Mouse (Mus musculus) hindbrain, embryonic 15.5 days (tissue): Measurements from ENCODE around the gene Rundc3a. TPM values are rescaled to one million over a fixed set of nuclear protein-coding genes. Genes with fewer than 3 reads are reported as not detected.
"Not testable (repeated sequence)": the region's sequence is repeated elsewhere in the genome, so short reads cannot be mapped to it uniquely, and the experiment has no call there.

Source experiments
- ATAC-seq: fragments of 200-750 bp; cut with Nextera tagmentation; 2 replicates; pipeline ENCODE4 v1.8.0; 2017; ENCODE audit warnings: low read depth, moderate number of reproducible peaks, moderate TSS enrichment; ENCODE audit not compliant: low FRiP score
- H3K27ac ChIP-seq: fragments of 300-500 bp; sonication (generic); replicated peaks from 2 replicates; pipeline ENCODE4 v1.5.1; 2015; ENCODE audit warnings: mild to moderate bottlenecking, inconsistent platforms
- H3K27me3 ChIP-seq: fragments of 300-500 bp; sonication (generic); 2 replicates; pipeline ENCODE4 v1.6.1; 2015; ENCODE audit warnings: control low read depth, inconsistent platforms
- H3K36me3 ChIP-seq: fragments of 300-500 bp; sonication (generic); 2 replicates; pipeline ENCODE4 v1.6.1; 2015; ENCODE audit warnings: control low read depth, inconsistent platforms
- H3K4me1 ChIP-seq: fragments of 300-500 bp; sonication (generic); replicated peaks from 2 replicates; pipeline ENCODE4 v1.6.1; 2015; ENCODE audit warnings: control low read depth, inconsistent platforms
- H3K4me2 ChIP-seq: fragments of 300-500 bp; sonication (generic); 2 replicates; pipeline ENCODE4 v1.6.1; 2015; ENCODE audit warnings: moderate library complexity, mild to moderate bottlenecking, inconsistent platforms
- H3K4me3 ChIP-seq: fragments of 300-500 bp; sonication (generic); 2 replicates; pipeline ENCODE4 v1.5.1; 2015; ENCODE audit warnings: mild to moderate bottlenecking, inconsistent platforms
- H3K9ac ChIP-seq: fragments of 300-500 bp; sonication (generic); 2 replicates; pipeline ENCODE4 v1.6.1; 2015; ENCODE audit warnings: inconsistent platforms
- H3K9me3 ChIP-seq: fragments of 300-500 bp; sonication (generic); 2 replicates; pipeline ENCODE4 v1.6.1; 2016; ENCODE audit warnings: control low read depth, inconsistent platforms
- WGBS: fragments of 180-500 bp; shearing (Covaris S2); methylation state at CpG from one replicate; pipeline ENCODE4 v1.1.7; 2015; 5-methylcytosine and 5-hydroxymethylcytosine counted together
- polyA plus RNA-seq: library from polyadenylated mRNA; unstranded; fragments of >200 nt; fragmentation: Nextera tagmentation; extraction: Ambion mirVana; gene quantifications from 2 replicates; pipeline ENCODE4 v1.2.1, GENCODE M21; 2015

Gene Rundc3a
- polyA plus RNA-seq, 1 experiment from 2014 or later: 149 TPM

DNA sequence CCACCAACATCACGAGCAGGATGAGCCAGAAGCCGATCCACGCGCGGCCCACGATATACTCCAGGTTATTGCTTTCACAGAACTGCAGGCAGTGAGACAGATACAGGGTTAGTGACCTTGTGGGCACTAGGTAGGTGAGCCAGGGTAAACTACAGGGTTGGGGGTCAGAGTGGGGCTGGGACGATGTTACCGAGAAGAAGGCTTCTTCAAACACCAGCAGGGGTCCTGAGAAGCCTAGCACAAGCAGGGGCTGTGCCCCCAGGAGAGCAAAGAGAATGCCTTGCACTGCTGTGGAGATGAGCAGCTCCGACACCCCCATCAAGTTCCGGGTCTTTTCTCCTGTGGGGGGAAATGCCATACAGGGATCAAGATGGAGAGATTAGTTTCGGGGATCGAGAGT is 37.0 kb upstream of the Rundc3a start:
- H3K27me3 ChIP-seq: no peaks in the 10 kb centered on the region
- ATAC-seq: no peak
- no peak overlapping the region for H3K4me2 ChIP-seq
- 81% methylated on average over 12 of the region's 12 CpGs for WGBS
- H3K4me1 ChIP-seq: no peaks in the 10 kb centered on the region
- H3K27ac ChIP-seq: no peak overlapping the region
- H3K9ac ChIP-seq: no peak overlapping the region
- H3K9me3 ChIP-seq: no peaks in the 10 kb centered on the region
- H3K36me3 ChIP-seq: no peaks in the 10 kb centered on the region
- H3K4me3 ChIP-seq: no peak overlapping the region

DNA sequence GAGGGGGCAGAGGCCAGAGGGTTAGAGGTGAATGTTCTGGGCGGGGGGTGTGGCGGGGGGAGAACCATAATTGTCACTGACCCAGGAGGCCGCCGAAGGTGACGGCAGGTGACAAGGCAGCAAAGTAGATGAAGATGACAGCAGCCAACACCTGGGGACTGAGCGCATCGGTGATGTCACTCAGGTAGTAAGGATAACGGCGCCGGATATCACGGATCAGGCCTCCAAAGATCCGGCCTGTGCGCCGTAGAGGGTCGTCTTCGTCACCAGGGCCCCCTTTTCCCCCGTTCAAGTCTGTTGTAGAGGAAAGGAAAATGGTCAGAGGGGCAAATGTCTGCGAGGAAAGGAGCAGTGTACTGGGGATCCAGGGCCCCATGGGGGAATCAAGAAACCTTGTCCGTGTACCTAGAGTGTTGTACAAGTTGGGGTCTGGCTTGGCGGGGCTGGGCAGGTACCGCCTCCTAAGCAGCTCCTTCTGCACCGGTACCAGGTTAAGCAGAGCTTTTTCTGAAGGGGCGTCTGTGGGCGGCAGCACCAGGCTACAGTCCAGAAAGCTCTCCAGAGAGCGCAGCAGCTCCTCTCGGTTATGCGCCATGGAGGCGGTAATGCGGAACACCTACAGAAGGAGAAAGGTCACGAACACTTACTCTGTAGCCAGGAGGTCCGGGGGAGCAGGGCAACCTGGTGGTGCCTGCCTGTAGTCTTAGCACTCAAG is 36.4 kb upstream of the Rundc3a start:
- H3K27me3 ChIP-seq: no peaks in the 10 kb centered on the region
- no peaks in the 10 kb centered on the region for H3K36me3 ChIP-seq
- 78% methylated on average over 31 of the region's 31 CpGs for WGBS
- H3K9me3 ChIP-seq: no peaks in the 10 kb centered on the region
- H3K4me1 ChIP-seq: no peaks in the 10 kb centered on the region
- H3K4me2 ChIP-seq: no peak overlapping the region
- ATAC-seq: no peak
- H3K9ac ChIP-seq: no peak overlapping the region
- no peak overlapping the region for H3K4me3 ChIP-seq
- no peak overlapping the region for H3K27ac ChIP-seq

DNA sequence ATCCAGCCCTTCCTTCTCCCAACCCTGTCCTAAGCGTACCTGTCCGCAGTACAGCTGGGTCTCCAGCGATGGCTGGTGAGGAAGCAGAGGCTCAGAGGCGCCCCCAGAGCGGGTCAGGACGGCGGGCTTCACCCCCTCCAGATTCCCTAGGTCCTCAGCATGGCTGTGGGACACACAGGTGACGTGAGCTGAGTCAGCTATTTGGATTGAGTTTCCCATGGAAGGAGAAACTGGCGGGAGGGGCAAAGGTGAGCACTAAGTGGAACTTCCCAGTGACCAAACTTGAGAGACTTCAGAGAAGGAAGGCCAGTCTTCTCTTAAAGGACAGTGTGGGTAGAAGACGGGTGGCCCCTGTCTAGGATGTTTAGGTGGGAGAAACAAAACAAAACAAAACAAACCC is 34.8 kb upstream of the Rundc3a start:
- no peak overlapping the region for H3K27ac ChIP-seq
- H3K4me2 ChIP-seq: no peak overlapping the region
- H3K4me1 ChIP-seq: no peaks in the 10 kb centered on the region
- H3K27me3 ChIP-seq: no peaks in the 10 kb centered on the region
- 79% methylated on average over 10 of the region's 10 CpGs for WGBS
- no peaks in the 10 kb centered on the region for H3K36me3 ChIP-seq
- no peak overlapping the region for H3K4me3 ChIP-seq
- no peak overlapping the region for H3K9ac ChIP-seq
- H3K9me3 ChIP-seq: no peaks in the 10 kb centered on the region
- no peak for ATAC-seq

DNA sequence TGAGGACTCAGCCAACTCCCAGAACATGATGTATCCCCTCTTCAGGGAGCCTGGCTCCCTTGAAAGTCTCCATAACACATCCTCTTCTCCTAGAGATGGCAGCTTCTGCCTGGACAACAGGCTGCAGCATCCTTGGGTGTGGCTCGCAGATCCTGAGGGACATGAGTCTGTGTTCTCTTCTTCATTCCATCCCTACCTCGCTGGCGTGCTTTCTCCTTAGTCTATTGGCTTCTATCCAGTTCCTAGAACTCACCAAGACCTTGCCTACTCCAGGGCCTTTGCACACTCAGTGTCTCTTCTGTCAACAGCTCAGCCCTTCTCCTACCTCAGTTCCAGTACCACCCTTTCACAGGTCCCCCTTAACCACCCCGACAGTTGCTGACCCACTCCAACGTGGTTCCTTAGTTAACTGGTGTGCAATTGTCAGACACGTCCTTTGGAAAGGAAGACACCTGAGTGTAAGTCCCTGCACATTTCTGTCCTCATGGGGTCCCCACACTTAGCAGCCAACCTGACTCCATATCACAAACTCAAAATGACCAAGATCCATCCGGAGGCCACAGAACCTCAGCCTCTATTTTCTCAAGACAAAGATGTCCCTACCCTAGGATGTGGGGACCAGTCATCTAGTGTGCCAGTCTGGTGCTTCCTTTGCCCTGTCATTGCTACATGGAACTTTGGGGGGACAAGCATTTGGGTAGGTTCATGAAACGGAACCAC is 31.3 kb upstream of the Rundc3a start:
- no peak overlapping the region for H3K4me3 ChIP-seq
- no peak overlapping the region for H3K4me2 ChIP-seq
- H3K27ac ChIP-seq: no peak overlapping the region
- no peak for ATAC-seq
- H3K4me1 ChIP-seq: no peaks in the 10 kb centered on the region
- no peaks in the 10 kb centered on the region for H3K9me3 ChIP-seq
- H3K9ac ChIP-seq: no peak overlapping the region
- H3K27me3 ChIP-seq: no peaks in the 10 kb centered on the region
- WGBS: 87% methylated on average over 8 of the region's 8 CpGs
- no peaks in the 10 kb centered on the region for H3K36me3 ChIP-seq

DNA sequence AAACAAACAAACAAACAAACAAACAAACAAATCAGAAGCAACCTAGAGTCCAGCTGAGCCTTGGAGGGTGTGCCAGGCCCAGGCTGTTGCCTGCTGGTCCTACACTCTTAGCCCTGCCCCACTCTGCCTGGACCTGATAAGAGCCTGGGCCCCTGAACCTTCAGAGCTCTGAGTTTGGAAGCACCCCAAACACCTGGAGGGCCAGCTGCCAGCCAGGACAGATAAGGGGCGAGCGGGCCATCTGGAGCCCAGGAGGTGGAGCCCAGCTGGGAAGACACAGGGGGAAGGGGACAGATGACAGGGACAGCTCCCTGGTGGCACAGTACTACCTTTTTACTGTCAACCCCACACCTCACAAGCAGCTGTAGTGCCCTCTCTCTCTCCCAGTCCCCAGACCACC is 29.6 kb upstream of the Rundc3a start:
- Histone ChIP-seq H3K4me2 (no peak overlapping the region), H3K36me3 (no peaks in the 10 kb centered on the region), H3K27ac (no peak overlapping the region), H3K9ac (no peak overlapping the region), H3K27me3 (no peaks in the 10 kb centered on the region), H3K4me3 (no peak overlapping the region), H3K9me3 (no peaks in the 10 kb centered on the region), H3K4me1 (no peaks in the 10 kb centered on the region)
- no peak for ATAC-seq
- 46% methylated on average over 2 of the region's 2 CpGs for WGBS

DNA sequence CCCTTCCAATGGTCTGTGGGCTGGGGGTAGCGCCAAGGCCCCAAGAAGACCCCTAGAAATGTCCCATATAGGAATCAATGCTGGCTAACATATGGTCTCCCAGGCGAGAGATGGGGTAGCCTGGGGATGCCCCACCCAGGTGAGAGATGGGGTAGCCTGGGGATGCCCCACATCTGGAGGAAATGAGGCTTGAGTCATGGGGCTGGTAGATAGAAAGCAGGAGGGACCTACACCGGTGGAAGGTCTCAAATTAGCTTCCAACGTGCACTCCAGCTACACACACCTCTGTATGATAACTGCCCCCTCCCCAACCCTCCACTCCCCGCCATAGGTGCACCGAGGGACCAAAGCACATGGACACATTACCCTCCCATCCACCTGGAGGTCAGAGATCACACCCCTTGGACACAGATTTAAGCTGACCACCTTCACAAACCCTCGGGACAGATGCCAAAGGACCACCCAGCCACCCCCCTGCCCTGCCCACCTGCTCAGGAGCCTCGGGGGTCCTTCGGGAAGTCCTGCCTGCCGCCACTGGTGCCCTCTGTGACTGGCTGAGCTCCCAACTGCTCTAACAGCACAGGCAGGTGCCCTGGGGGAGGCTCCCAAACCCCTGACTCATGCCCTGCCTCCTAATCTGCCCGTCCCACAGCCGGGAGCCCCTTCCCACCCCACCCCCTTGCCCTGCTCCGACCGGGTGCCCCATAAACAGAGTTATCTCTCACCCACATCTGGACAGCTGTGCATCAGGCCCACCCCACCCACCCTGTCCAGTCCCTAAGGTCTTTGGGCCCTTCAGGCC is 28.4 kb upstream of the Rundc3a start:
- ATAC-seq: no peak
- Histone ChIP-seq H3K4me3 (no peak overlapping the region), H3K9ac (no peak overlapping the region), H3K36me3 (no peaks in the 10 kb centered on the region), H3K9me3 (no peaks in the 10 kb centered on the region), H3K27me3 (no peaks in the 10 kb centered on the region), H3K4me1 (no peaks in the 10 kb centered on the region), H3K4me2 (no peak overlapping the region), H3K27ac (no peak overlapping the region)
- 76% methylated on average over 14 of the region's 14 CpGs for WGBS

DNA sequence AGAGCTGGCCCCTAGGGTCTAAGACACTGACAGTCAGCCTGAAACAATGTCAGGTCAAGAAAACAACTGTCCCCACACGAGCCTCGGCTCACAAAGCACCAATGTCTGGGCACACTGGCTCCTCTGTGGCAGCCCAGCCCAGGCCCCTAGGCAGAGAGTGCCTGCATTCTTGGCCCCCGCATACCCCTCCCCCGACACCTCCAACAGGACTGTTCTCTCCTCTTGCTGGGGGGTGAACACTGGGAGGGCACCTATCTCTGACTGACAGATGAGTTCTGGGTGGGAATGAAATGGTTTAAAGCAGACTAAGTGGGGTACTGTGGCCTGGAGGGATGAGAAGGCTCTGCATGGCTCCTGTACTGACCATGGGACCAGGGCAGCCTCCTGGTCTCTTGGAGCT is 27.5 kb upstream of the Rundc3a start:
- H3K36me3 ChIP-seq: no peaks in the 10 kb centered on the region
- H3K4me2 ChIP-seq: no peak overlapping the region
- no peak for ATAC-seq
- no peaks in the 10 kb centered on the region for H3K9me3 ChIP-seq
- no peaks in the 10 kb centered on the region for H3K27me3 ChIP-seq
- WGBS: 46% methylated on average over 4 of the region's 4 CpGs
- no peak overlapping the region for H3K9ac ChIP-seq
- H3K27ac ChIP-seq: no peak overlapping the region
- H3K4me3 ChIP-seq: no peak overlapping the region
- no peaks in the 10 kb centered on the region for H3K4me1 ChIP-seq

DNA sequence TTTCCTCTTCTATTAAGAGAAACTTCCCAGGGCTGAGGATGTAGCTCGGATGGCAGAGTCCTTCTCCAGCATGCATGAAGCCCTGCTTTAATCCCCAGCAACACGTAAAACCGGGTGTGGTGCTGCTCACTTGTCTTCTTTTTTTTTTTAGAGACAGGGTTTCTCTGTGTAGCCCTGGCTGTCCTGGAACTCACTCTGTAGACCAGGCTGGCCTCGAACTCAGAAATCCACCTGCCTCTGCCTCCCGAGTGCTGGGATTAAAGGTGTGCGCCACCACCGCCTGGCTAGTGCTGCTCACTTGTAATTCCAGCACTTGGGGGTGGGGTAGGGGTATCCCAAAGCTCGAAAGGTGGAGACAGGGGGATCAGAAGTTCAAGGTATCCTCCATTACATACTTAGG is 27.1 kb upstream of the Rundc3a start, which contains the start of gene Slc4a1:
Slc4a1 (minus strand) TSS at position 101 of the 400 bp plus-strand sequence.
- H3K4me2 ChIP-seq, H3K9me3 ChIP-seq, ATAC-seq, H3K27ac ChIP-seq, H3K4me1 ChIP-seq, H3K36me3 ChIP-seq, H3K9ac ChIP-seq, H3K4me3 ChIP-seq, H3K27me3 ChIP-seq: not testable (repeated sequence)
- WGBS: 88% methylated on average over 8 of the region's 8 CpGs

DNA sequence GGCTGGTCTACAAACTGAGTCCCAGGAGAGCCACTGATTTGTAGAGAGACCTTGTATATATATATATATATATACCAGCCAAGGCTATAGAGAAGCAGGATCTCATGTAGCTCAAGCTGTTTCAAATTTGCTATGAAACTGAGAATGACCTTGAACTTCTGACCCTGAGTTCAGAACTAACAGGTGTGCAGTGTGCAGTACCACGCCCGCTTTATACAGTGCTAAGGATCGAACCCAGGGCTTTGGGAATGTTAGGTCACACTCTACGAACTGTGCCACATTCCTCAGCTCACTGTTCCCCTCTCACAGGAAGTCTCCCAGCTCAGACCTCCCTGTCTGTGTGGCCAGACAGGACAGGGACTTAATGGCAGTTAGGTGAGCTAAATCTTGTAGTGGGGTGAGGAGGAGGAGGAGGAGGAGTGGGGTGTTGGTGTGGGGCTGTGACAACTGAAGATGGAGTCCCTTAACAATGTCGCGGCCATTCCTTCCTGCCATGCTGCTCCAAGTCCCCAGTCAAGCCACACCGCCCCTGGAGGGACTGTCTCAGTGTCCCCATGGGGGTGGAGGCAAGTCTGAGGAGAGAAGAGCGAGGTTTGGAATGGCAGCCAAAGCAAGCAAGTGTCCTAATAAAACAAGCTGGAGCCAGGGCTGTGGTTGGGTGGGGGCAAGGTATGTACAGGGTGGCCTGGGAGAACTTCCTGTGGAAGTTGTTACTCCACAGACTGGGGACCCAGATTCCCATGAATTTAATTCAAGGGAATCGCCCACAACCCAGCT is 25.5 kb upstream of the Rundc3a start:
- 88% methylated on average over 9 of the region's 9 CpGs for WGBS
- Histone ChIP-seq H3K4me3 (no peak overlapping the region), H3K36me3 (no peaks in the 10 kb centered on the region), H3K4me1 (no peaks in the 10 kb centered on the region), H3K27me3 (no peaks in the 10 kb centered on the region), H3K9me3 (no peaks in the 10 kb centered on the region), H3K9ac (no peak overlapping the region), H3K4me2 (no peak overlapping the region), H3K27ac (no peak overlapping the region)
- no peak for ATAC-seq

DNA sequence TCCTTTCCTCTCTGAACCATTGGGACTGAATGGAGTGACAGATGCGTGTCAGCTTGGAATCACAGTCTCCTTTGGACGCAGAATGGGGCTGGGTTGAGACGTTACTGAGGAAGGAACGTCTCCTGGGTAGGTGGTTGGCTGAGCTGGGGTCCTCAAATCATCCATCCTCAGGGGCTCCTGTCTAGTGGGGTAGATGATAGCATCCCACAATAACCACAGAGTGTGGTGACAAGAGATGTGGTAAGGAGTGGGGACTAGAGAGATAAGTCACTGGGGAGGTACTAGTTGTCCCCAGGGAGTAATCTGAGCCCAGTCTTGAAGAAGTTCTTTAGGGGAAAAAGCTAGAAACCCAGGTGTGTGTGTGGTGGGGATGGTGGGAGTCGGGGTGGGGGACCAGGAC is 24.9 kb upstream of the Rundc3a start:
- no peak for ATAC-seq
- no peaks in the 10 kb centered on the region for H3K27me3 ChIP-seq
- 76% methylated on average over 5 of the region's 5 CpGs for WGBS
- H3K4me2 ChIP-seq: no peak overlapping the region
- H3K9ac ChIP-seq: no peak overlapping the region
- H3K36me3 ChIP-seq: no peaks in the 10 kb centered on the region
- H3K9me3 ChIP-seq: no peaks in the 10 kb centered on the region
- no peaks in the 10 kb centered on the region for H3K4me1 ChIP-seq
- H3K4me3 ChIP-seq: no peak overlapping the region
- no peak overlapping the region for H3K27ac ChIP-seq

DNA sequence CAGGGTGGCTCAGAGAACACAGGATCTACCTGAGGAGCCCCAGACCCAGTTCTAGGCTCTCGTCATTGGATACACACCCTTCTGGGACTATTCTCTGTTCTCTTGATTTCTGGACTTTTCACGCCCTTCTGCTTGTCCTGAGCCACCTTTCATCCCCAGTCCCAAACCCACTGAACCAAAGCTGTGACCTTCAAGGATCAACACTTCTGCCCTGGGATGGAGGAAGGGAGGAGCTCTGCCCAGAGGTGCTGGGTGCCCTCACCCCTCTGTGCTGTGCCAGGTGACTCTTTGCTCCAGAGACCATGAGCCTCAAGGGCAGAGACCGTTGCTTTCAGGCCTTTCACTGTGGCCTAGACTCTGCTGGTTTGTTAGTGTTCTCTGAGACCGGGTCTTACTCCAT is 23.9 kb upstream of the Rundc3a start:
- H3K27ac ChIP-seq: no peak overlapping the region

More for the DNA sequence above, 23.9 kb upstream of the Rundc3a start:
- Histone ChIP-seq H3K36me3 (no peaks in the 10 kb centered on the region), H3K9me3 (no peaks in the 10 kb centered on the region), H3K27me3 (no peaks in the 10 kb centered on the region), H3K4me2 (no peak overlapping the region), H3K4me3 (no peak overlapping the region), H3K4me1 (no peaks in the 10 kb centered on the region), H3K9ac (no peak overlapping the region)
- 87% methylated on average over 4 of the region's 4 CpGs for WGBS
- no peak for ATAC-seq
